In genomic region chr11:86851234-86851671, GRCm38 (mm10) we compare ENCODE assay signal across 8 mouse cellular contexts. TPM values are rescaled to one million over a fixed set of nuclear protein-coding genes. Genes with fewer than 3 reads are reported as not detected.
DNase-seq lines count a peak whose midpoint lies in the region; ATAC-seq lines count a peak whose summit lies in the region.

No protein-coding gene starts in this region.

- no peaks in the 10 kb centered on the region for H3K36me3 ChIP-seq in kidney, embryonic 14.5 days (ENCODE audit: control insufficient read depth, insufficient read depth, low read length)
- H3K36me3 ChIP-seq in macrophage (ENCODE audit: inconsistent target) = no peaks in the 10 kb centered on the region

- WGBS in kidney, embryonic 14.5 days = 45% methylated on average over 7 of the region's 7 CpGs
- 28% methylated on average over 7 of the region's 7 CpGs for WGBS in macrophage (ENCODE audit: missing documents)

- no peaks in the 10 kb centered on the region for H3K9me3 ChIP-seq in kidney, embryonic 14.5 days (ENCODE audit: control insufficient read depth, low read length)

- H3K4me2 ChIP-seq in kidney, embryonic 14.5 days (replicated peaks; ENCODE audit: low read depth, low read length) = no peak overlapping the region

- DNase-seq in kidney, postnatal 10 days = no peak
- DNase-seq in NIH3T3 (ENCODE audit: low read depth) = peak; percentile 20
- DNase-seq in cerebellum, postnatal 10 days = peak; percentile 76 to 83
- DNase-seq in urinary bladder, postnatal 25 days (ENCODE audit: low spot score) = no peak
- DNase-seq in right cerebral cortex, postnatal 10 days (ENCODE audit: low spot score in 2 of 2) = no peak
- no peak for DNase-seq in embryo, embryonic 10 days (ENCODE audit: low spot score)

- H3K27me3 ChIP-seq in kidney, embryonic 14.5 days (ENCODE audit: control insufficient read depth, insufficient read depth, low read length) = no peaks in the 10 kb centered on the region

- ATAC-seq in kidney, embryonic 14.5 days (ENCODE audit: low FRiP score, low TSS enrichment) = no peak

- no peak overlapping the region for H3K27ac ChIP-seq in kidney, embryonic 14.5 days (ENCODE audit: low read depth, low read length)
- 0 out of 2 replicates have a peak overlapping the region, but pooled peaks have one; percentile 13 for H3K27ac ChIP-seq in macrophage

- H3K4me3 ChIP-seq in kidney, embryonic 14.5 days (ENCODE audit: low read length) = no peak overlapping the region
- H3K4me3 ChIP-seq in macrophage (ENCODE audit: inconsistent target) = no peak overlapping the region

- 0 out of 2 replicates have a peak, but pooled peaks cover 4% of the 10 kb centered on the region for H3K4me1 ChIP-seq in kidney, embryonic 14.5 days (ENCODE audit: control insufficient read depth, insufficient read depth, low read length)

- H3K79me2 ChIP-seq in macrophage (ENCODE audit: inconsistent target) = no peaks in the 10 kb centered on the region

- H3K9ac ChIP-seq in kidney, embryonic 14.5 days (ENCODE audit: low read depth, low read length) = 0 out of 2 replicates have a peak overlapping the region, but pooled peaks have one; percentile 7

RNA-seq across cellular contexts. Expression of gene Dhx40, which starts 43.7 kb away (rescaled TPM):
- polyA plus RNA-seq in kidney, embryonic 14.5 days (2014; fragmentation: Nextera tagmentation; extraction: Ambion mirVana) = 29.6 and 44.5 TPM in 2 replicates
- total RNA-seq in macrophage (2018; cell fraction: chromatin; rRNA removed) = 100 to 1,000 TPM in 1 of 26 experiments, 10 to 100 TPM in 24, 1 to 10 TPM in 1; 8.1 to 167 (median 27.5) TPM
- 10 to 100 TPM in 17 of 26 experiments, 1 to 10 TPM in 9; 8.7 to 14.5 (median 11.3) TPM for total RNA-seq in macrophage (2018; cell fraction: cytosol; rRNA removed)
- 100 to 1,000 TPM in 1 of 26 experiments, 10 to 100 TPM in 23, 1 to 10 TPM in 2; 9.3 to 112 (median 19.0) TPM for total RNA-seq in macrophage (2018; cell fraction: nucleus; rRNA removed)
- 7.0 to 14.6 TPM (median 11.6 TPM) in 3 replicates for polyA plus RNA-seq in macrophage (2018)

Comparison
In these comparisons a context has a peak if more than half of its experiments do, and no peak if none do; other contexts are left out.
1. DNase-seq: peak in NIH3T3 (single experiment) and cerebellum, postnatal 10 days (2 of 2); none in kidney, postnatal 10 days (single experiment), urinary bladder, postnatal 25 days (single experiment), right cerebral cortex, postnatal 10 days (0 of 2) and embryo, embryonic 10 days (single experiment).